10 mouse cellular contexts compared by ENCODE assay signal in genomic region chr5:71502058-71502678, GRCm38 (mm10). TPM values are rescaled to one million over a fixed set of nuclear protein-coding genes. Genes with fewer than 3 reads are reported as not detected.
DNase-seq lines count a peak whose midpoint lies in the region; TF ChIP-seq lines count a peak whose summit lies in the region.
"Had no signal": no experiment of that assay in that cellular context is flagged by ENCODE, and none has a peak within 500 bp of the region (broad histone marks: within the 10 kb centered on the region; RNA-seq: fewer than 3 reads in every experiment).

No protein-coding gene starts in this region.

- no peak for TF ChIP-seq EP300 in MEL (IDR thresholded peaks at IDR 0.05; ENCODE audit: low read depth in 1 of 2, low read length in 2 of 2)

- TF ChIP-seq RAD21 in MEL (IDR thresholded peaks at IDR 0.05; ENCODE audit: low read depth, low read length): peak; percentile 72

- no peaks in the 10 kb centered on the region for H3K4me1 ChIP-seq in MEL (ENCODE audit: control insufficient read depth in 1 of 2, insufficient read depth in 2 of 2, low read length in 2 of 2)
- H3K4me1 ChIP-seq in lung, adult 2 months (ENCODE audit: control insufficient read depth, insufficient read depth, low read length): no peaks in the 10 kb centered on the region
- H3K4me1 ChIP-seq: limb, embryonic 15.5 days had no signal

- H3K9me3 ChIP-seq in MEL (replicated peaks; ENCODE audit: insufficient read depth, low read length): no peaks in the 10 kb centered on the region
- H3K9me3 ChIP-seq: limb, embryonic 15.5 days had no signal

- H3K9ac ChIP-seq in MEL (ENCODE audit: control insufficient read depth, low read depth, low read length, poor library complexity, severe bottlenecking): no peak overlapping the region
- H3K9ac ChIP-seq: limb, embryonic 15.5 days had no signal

- no peaks in the 10 kb centered on the region for H3K36me3 ChIP-seq in MEL (ENCODE audit: control insufficient read depth in 1 of 2, insufficient read depth in 2 of 2, low read length in 2 of 2)
- H3K36me3 ChIP-seq: limb, embryonic 15.5 days had no signal

- no peak overlapping the region for H3K4me3 ChIP-seq in MEL (ENCODE audit: control insufficient read depth in 1 of 2, insufficient read depth in 1 of 2, low read depth in 2 of 2, low read length in 2 of 2)
- no peak overlapping the region for H3K4me3 ChIP-seq in lung, adult 2 months (replicated peaks; ENCODE audit: extremely low read depth, low read depth, low read length)
- H3K4me3 ChIP-seq: limb, embryonic 15.5 days had no signal

- 11% methylated on average over 6 of the region's 6 CpGs for WGBS in lung, adult 2 months

- no peaks in the 10 kb centered on the region for H3K79me2 ChIP-seq in MEL (ENCODE audit: control insufficient read depth, insufficient read depth, low read length, poor library complexity)

- peak; percentile 13 to 76 for DNase-seq in adrenal gland, adult (ENCODE audit: inconsistent age in 2 of 2, low spot score in 1 of 2)
- DNase-seq in adrenal gland, adult 8-10 months: no peak
- DNase-seq in MEL (ENCODE audit: low read depth, low spot score): peak; percentile 55
- DNase-seq in cerebellum, postnatal 10 days: peak; percentile 85 to 89
- DNase-seq in frontal cortex, postnatal 10 days (ENCODE audit: low spot score in 2 of 2): peak; percentile 22 to 56
- peak; percentile 26 to 72 for DNase-seq in kidney, postnatal 36 days
- DNase-seq in lung, adult 2 months: peak; percentile 4
- DNase-seq in retina, postnatal 7 days (ENCODE audit: low read depth, low spot score): peak; percentile 53

- no peaks in the 10 kb centered on the region for H3K27me3 ChIP-seq in MEL (ENCODE audit: control insufficient read depth in 1 of 2, insufficient read depth in 2 of 2, low read length in 2 of 2)
- H3K27me3 ChIP-seq: limb, embryonic 15.5 days had no signal

- peak; percentile 10 to 72 (median 50); a peak in 5 of 6 replicates for TF ChIP-seq CTCF in MEL (IDR thresholded peaks at IDR 0.05 in 2 of 3, conservative IDR thresholded peaks at IDR 0.05 in 1 of 3; ENCODE audit: control insufficient read depth in 1 of 3, insufficient read depth in 1 of 3, low read depth in 2 of 3, low read length in 3 of 3, poor library complexity in 1 of 3, severe bottlenecking in 1 of 3)
- TF ChIP-seq CTCF in lung, adult 2 months (IDR thresholded peaks at IDR 0.05; ENCODE audit: insufficient read depth, low read length): no peak

- H3K27ac ChIP-seq in MEL (ENCODE audit: control insufficient read depth, low read depth, low read length): no peak overlapping the region
- H3K27ac ChIP-seq: limb, embryonic 15.5 days had no signal

- no peak for TF ChIP-seq POLR2A in MEL (IDR thresholded peaks at IDR 0.05; ENCODE audit: control insufficient read depth in 1 of 2, insufficient read depth in 1 of 2, low read depth in 1 of 2, low read length in 2 of 2, poor library complexity in 1 of 2)
- TF ChIP-seq POLR2A in lung, adult 2 months (IDR thresholded peaks at IDR 0.05; ENCODE audit: borderline replicate concordance, extremely low read depth, low read depth, low read length): no peak

TF ChIP-seq in MEL, 35 proteins besides CTCF, POLR2A, EP300 and RAD21:
- TF ChIP-seq CHD2 (IDR thresholded peaks at IDR 0.05; ENCODE audit: low read length) (no peak), ZMIZ1 (IDR thresholded peaks at IDR 0.05; ENCODE audit: low read depth, low read length) (no peak), SMC3 (IDR thresholded peaks at IDR 0.05; ENCODE audit: low read depth, low read length) (peak; percentile 76), ELF1 (IDR thresholded peaks at IDR 0.05; ENCODE audit: low read depth, low read length) (no peak), RCOR1 (IDR thresholded peaks at IDR 0.05; ENCODE audit: low read depth, low read length) (no peak), NRF1 (IDR thresholded peaks at IDR 0.05; ENCODE audit: insufficient read depth, low read depth, low read length, poor library complexity, severe bottlenecking) (no peak), MXI1 (IDR thresholded peaks at IDR 0.05; ENCODE audit: low read depth, low read length) (no peak), USF1 (IDR thresholded peaks at IDR 0.05; ENCODE audit: low read depth, low read length) (no peak), ZNF384 (IDR thresholded peaks at IDR 0.05; ENCODE audit: low read depth, low read length) (no peak), TBP (IDR thresholded peaks at IDR 0.05; ENCODE audit: low read depth, low read length) (no peak), ETS1 (IDR thresholded peaks at IDR 0.05; ENCODE audit: low read depth, low read length) (no peak), UBTF (IDR thresholded peaks at IDR 0.05; ENCODE audit: borderline replicate concordance, insufficient read depth, low read depth, low read length) (no peak), KAT2A (conservative IDR thresholded peaks at IDR 0.05; ENCODE audit: low read depth, low read length) (no peak), MAFK (IDR thresholded peaks at IDR 0.05; ENCODE audit: borderline replicate concordance, low read depth, low read length) (no peak), ZC3H11A (IDR thresholded peaks at IDR 0.05; ENCODE audit: low read depth, low read length) (peak; percentile 42; the same call in 1 of the 2 replicates), ZKSCAN1 (IDR thresholded peaks at IDR 0.05; ENCODE audit: low read depth, low read length) (no peak), GABPA (IDR thresholded peaks at IDR 0.05; ENCODE audit: low read depth, low read length) (no peak), MAX (IDR thresholded peaks at IDR 0.05; ENCODE audit: low read length) (no peak)

RNA-seq across cellular contexts. Expression of gene Cox7b2, which starts 45.8 kb away (rescaled TPM):
- not detected for total RNA-seq in adrenal gland, adult 8-10 months (2022)
- total RNA-seq in MEL (2012; rRNA removed): not detected in 2 replicates
- not detected for polyA plus RNA-seq in MEL (2012; ENCODE audit: insufficient read depth in 1 of 2, insufficient read length in 2 of 2, low read depth in 1 of 2, low replicate concordance in 2 of 2, missing spikeins in 1 of 2)
- not detected in 2 replicates for polyA plus RNA-seq in lung, adult 2 months (2012; rRNA removed)
- polyA plus RNA-seq: limb, embryonic 15.5 days; stomach, embryonic 16.5 days had no signal
